Mouse (Mus musculus) bone marrow, adult 2 months (tissue): ENCODE results near the gene Col17a1. TPM values are rescaled to one million over a fixed set of nuclear protein-coding genes. Genes with fewer than 3 reads are reported as not detected.

Source experiments
- H3K27ac ChIP-seq: fragments of 200-500 bp; 2 replicates; pipeline ENCODE4 v1.5.1; 2012; ENCODE audit warnings: low read depth, mild to moderate bottlenecking, control low read depth, inconsistent platforms, low read length; ENCODE audit not compliant: control insufficient read depth, poor library complexity, insufficient read depth
- H3K4me1 ChIP-seq: fragments of 200-500 bp; 2 replicates; pipeline ENCODE4 v1.6.1; 2011; ENCODE audit warnings: low read length; ENCODE audit not compliant: control insufficient read depth, insufficient read depth
- H3K4me3 ChIP-seq: fragments of 200-500 bp; replicated peaks from 2 replicates; pipeline ENCODE3; 2011; ENCODE audit warnings: mild to moderate bottlenecking, low read depth, low read length, control low read depth; ENCODE audit not compliant: control insufficient read depth
- CTCF ChIP-seq: fragments of 200-500 bp; IDR thresholded peaks from 2 replicates; pipeline ENCODE4 v1.5.1; 2011; ENCODE audit warnings: low read length, control low read depth; ENCODE audit not compliant: control insufficient read depth, insufficient read depth
- POLR2A ChIP-seq: fragments of 200-500 bp; IDR thresholded peaks from 2 replicates; pipeline ENCODE4 v1.6.1; 2011; ENCODE audit warnings: low read depth, mild to moderate bottlenecking, control low read depth, low read length, borderline replicate concordance; ENCODE audit not compliant: control insufficient read depth
- WGBS: fragments of 180-500 bp; shearing (Covaris S2); methylation state at CpG from one replicate; pipeline ENCODE4 v1.1.7; 2018; 5-methylcytosine and 5-hydroxymethylcytosine counted together
- polyA plus RNA-seq: library from polyadenylated mRNA; stranded (reverse); fragments of >200 nt; gene quantifications from 2 replicates; pipeline ENCODE4 v1.2.4, GENCODE M21; 2011; ENCODE audit warnings: low replicate concordance; ENCODE audit not compliant: missing spikeins, insufficient read depth, insufficient read length

Gene Col17a1
- polyA plus RNA-seq, 1 experiment: not detected

DNA sequence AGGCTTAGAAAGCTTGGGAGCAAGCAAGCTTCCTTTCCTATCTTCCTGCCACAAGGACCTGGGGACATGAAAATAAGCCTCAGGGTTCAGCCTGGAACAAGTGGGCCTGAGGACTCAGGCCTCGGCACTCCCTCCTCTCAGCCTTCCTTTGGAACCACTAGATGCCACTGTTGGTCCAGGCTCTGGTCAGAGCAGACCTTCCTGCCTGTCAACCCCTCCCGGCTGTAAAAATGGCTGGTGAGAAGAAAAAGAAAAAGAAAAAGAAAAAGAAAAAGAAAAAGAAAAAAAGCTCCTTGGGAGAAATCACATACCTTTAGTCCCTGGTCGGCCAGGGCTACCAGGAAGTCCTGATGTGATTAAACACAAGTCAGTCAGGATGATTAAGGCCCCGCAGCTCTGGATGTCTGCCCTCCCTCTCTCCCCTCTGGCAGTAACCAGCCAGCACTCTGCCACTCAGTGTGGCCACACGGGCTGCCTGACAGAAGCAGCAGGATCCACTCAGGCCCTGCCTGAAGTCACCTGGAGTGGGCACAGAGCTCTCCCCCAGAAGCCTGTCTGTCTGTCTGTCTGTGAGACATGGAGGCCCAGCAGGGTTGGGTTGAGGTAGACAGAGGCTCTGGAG, 32.9 kb downstream of the Col17a1 start:
- 12% methylated on average over 5 of the region's 5 CpGs for WGBS
- H3K4me3 ChIP-seq: no peak overlapping the region
- H3K4me1 ChIP-seq: no peaks in the 10 kb centered on the region
- TF ChIP-seq POLR2A (no peak), CTCF (peak; percentile 55)
- no peak overlapping the region for H3K27ac ChIP-seq

DNA sequence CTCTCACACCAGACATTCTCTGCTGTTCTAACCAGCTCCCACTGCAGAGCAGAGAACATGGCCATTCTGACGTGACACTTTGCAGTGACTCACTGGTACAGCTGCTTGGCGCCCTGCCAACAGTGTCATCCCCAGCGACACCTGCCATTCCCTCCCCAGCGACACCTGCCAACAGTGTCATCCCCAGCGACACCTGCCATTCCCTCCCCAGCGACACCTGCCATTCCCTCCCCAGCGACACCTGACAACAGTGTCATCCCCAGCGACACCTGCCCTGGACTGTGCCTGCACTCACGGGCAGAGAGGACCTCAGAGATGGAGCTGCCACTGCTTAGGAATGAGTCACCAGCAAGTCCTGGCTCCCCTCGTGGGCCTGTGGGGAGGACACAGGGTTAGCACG, 37.0 kb downstream of the Col17a1 start:
- Histone ChIP-seq H3K27ac (no peak overlapping the region), H3K4me3 (no peak overlapping the region), H3K4me1 (no peaks in the 10 kb centered on the region)
- WGBS: 68% methylated on average over 11 of the region's 11 CpGs
- no peak for TF ChIP-seq POLR2A
- TF ChIP-seq CTCF: no peak

DNA sequence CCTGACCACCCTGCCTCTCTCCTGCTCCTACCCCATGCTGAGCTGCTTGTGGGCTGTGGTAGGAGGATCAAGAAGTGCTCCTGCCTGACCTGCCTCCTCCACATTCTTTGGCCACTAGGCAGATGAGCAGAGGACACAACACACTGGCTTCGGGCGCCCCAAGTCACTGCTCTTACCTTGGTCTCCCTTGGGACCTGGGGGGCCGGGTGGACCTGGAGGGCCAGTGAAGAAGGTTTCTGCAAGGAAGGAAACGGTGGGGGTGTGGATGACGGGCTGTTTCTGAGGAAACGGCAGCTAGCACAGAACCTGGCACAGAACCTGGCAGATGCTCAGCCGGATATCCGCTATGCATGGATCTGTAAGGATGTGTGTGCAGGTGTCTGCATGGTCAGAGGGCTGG, 38.7 kb downstream of the Col17a1 start:
- WGBS: 85% methylated on average over 8 of the region's 8 CpGs
- Histone ChIP-seq H3K27ac (no peak overlapping the region), H3K4me3 (no peak overlapping the region), H3K4me1 (no peaks in the 10 kb centered on the region)
- TF ChIP-seq POLR2A (no peak), CTCF (no peak)

DNA sequence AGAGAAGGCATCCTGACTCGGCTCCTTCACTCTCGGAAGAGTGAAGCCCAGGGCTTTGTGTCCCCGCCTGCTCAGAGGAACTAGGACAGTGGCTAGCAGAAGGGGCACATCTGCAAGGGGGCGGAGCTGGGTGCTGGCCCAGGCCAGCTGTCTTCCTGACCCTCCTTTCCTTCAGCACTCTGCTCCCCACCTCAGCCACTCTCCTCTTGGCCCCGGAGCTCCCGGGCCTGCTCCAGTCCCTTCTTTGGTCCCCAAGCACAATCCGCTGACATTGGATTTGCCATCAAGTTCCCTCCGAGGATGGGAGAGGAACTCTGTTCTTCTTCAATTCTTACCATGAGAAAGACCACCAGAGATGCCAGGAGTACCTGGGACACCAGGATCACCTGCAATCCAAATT, 39.6 kb downstream of the Col17a1 start:
- H3K4me3 ChIP-seq: no peak overlapping the region
- no peaks in the 10 kb centered on the region for H3K4me1 ChIP-seq
- TF ChIP-seq POLR2A (no peak), CTCF (no peak)
- 70% methylated on average over 8 of the region's 8 CpGs for whole genome bisulfite sequencing
- no peak overlapping the region for H3K27ac ChIP-seq

DNA sequence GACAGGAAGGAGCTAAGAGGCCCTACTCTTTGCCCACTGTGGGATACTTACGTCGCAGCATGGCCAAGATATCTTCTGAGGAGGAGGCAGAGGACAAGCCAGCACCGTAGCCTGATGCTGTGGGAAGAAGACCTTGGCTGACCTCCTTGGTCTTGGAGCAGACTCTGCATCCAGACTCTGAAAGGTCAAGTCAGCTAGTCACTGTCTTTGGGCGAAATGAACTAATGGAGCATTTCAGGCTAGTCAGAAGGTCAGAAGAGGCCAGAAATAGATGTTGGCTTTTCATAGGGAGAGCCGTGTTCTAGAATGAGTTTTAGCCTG, 40.8 kb downstream of the Col17a1 start:
- Histone ChIP-seq H3K4me3 (no peak overlapping the region), H3K4me1 (no peaks in the 10 kb centered on the region), H3K27ac (no peak overlapping the region)
- TF ChIP-seq CTCF (no peak), POLR2A (no peak)
- WGBS: 67% methylated on average over 5 of the region's 5 CpGs

DNA sequence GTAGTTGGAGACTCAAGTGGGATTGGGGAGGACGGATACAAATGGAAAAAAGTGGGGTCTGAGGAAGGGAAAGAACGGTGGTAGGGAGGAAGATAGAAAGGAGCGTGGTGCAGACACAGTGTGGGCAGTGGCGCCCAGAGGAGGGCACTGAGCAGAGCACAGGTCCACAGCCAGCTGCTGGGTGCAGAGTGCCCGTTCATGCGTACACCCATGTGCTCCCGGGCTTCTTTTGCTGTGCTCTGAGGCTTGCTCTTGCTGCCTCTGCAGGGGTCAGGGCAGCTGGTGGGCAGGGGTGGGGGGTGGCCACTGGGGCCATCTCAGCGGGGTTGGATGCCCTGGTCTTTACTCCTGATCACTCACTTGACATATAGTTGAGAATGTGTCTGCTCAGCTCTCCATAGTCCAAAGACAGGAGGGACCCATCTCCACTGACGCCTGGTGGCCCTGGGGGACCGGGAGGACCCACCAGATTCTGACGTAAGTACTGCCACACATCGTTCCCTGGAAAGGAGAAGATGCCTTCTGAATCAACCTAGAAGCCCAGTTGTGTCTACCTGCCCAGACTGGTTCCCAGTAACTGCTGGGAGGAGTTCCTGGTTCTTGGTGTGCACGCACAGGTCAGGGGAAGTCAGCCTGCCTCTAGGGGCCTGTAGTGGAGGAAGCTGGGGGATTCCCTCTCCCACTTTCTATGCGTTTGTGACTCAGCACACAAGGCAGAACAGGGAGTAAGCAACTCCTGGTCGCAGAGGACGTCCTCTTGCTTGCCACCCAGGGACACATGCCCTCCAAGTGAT, 41.3 kb downstream of the Col17a1 start:
- WGBS: 56% methylated on average over 16 of the region's 16 CpGs
- TF ChIP-seq CTCF (no peak), POLR2A (no peak)
- Histone ChIP-seq H3K4me3 (no peak overlapping the region), H3K27ac (no peak overlapping the region), H3K4me1 (no peaks in the 10 kb centered on the region)

DNA sequence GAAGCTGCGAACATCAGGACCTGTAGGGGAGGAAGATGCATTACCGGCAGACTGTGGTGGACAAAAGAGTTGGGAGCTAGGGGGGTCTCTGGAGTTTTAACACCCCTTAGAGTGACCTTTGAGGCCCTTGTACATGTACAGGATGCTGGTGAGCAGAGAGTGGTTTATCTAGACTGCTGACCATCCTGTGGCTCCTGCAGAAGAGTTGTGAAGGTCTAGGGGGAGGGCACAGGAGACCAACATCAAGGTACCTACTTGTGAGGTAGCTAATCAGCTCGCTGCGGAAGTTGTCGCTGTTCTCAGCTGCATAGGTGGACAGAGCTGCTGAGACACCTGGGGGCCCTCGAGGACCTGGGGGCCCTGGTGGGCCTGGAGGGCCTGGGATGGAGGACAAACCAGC, 42.8 kb downstream of the Col17a1 start:
- no peaks in the 10 kb centered on the region for H3K4me1 ChIP-seq
- TF ChIP-seq CTCF (no peak), POLR2A (no peak)
- no peak overlapping the region for H3K4me3 ChIP-seq
- 85% methylated on average over 6 of the region's 6 CpGs for WGBS
- H3K27ac ChIP-seq: no peak overlapping the region

DNA sequence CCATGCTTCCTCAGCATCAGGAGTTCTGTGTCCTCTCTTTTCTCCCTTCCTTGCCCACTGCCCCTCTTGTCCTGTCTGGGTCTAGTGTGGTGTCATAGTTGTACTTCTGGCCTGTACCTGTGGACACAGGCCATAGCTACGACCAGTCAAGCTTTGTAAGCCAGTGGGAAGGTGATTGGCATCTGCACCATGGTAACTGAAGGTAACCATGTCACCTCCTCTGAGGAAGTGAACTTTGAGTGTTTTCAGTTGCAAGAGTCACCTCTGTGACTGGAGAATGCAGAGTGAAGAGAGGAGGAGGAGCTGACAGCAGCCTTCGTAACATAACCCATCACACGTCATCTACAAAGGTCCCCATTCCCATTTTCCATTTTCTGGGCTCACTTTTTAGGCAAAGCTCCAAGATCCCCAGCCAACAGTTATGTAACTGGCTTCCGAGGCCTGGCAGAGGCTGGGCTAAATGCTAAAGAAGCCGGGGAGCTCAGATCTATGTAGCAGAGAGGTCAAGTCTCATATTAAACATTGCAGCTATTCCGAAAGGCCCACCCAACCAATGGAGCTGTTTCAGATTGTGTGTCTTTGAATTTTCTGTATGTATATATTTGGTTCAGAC, 45.3 kb downstream of the Col17a1 start:
- Histone ChIP-seq H3K27ac (no peak overlapping the region), H3K4me1 (no peaks in the 10 kb centered on the region), H3K4me3 (no peak overlapping the region)
- WGBS: 88% methylated on average over 6 of the region's 6 CpGs
- TF ChIP-seq CTCF (no peak), POLR2A (no peak)
